Mouse (Mus musculus): ENCODE measurements around the gene Stk4.

Gene Stk4

GRCm38 (mm10) chr2:164077875-164078274 is 7.8 kb downstream of the Stk4 start:
- DNase-seq (ENCODE audit: extremely low read depth, low read depth, low spot score), result no peak

GRCm38 (mm10) chr2:164079488-164079887 is 9.4 kb downstream of the Stk4 start:
- DNase-seq (ENCODE audit: extremely low read depth, low read depth, low spot score), result no peak

GRCm38 (mm10) chr2:164081577-164081976 is 11.5 kb downstream of the Stk4 start:
- DNase-seq (ENCODE audit: extremely low read depth, low read depth, low spot score), result no peak

- DNase-seq (ENCODE audit: extremely low read depth, low read depth, low spot score), result no peak
These were observed 12.1 kb downstream of the Stk4 start for GRCm38 (mm10) chr2:164082175-164082574.

- no peak for DNase-seq (ENCODE audit: extremely low read depth, low read depth, low spot score)
These were observed 13.7 kb downstream of the Stk4 start for GRCm38 (mm10) chr2:164083609-164084341.

- DNase-seq (ENCODE audit: extremely low read depth, low read depth, low spot score), result no peak
These were observed 14.2 kb downstream of the Stk4 start for GRCm38 (mm10) chr2:164084342-164084700.

- DNase-seq (ENCODE audit: extremely low read depth, low read depth, low spot score), result no peak
These were observed 17.4 kb downstream of the Stk4 start for GRCm38 (mm10) chr2:164087416-164088017.

GRCm38 (mm10) chr2:164089508-164089907 is 19.4 kb downstream of the Stk4 start:
- no peak for DNase-seq (ENCODE audit: extremely low read depth, low read depth, low spot score)

- no peak for DNase-seq (ENCODE audit: extremely low read depth, low read depth, low spot score)
These were observed 24.0 kb downstream of the Stk4 start for GRCm38 (mm10) chr2:164094152-164094551.

GRCm38 (mm10) chr2:164098603-164099250 is 28.6 kb downstream of the Stk4 start:
- DNase-seq (ENCODE audit: extremely low read depth, low read depth, low spot score), result no peak

- DNase-seq (ENCODE audit: extremely low read depth, low read depth, low spot score), result peak; percentile 87
These were observed 31.8 kb downstream of the Stk4 start for GRCm38 (mm10) chr2:164101936-164102335.

- DNase-seq (ENCODE audit: extremely low read depth, low read depth, low spot score), result peak; percentile 28
These were observed 32.2 kb downstream of the Stk4 start for GRCm38 (mm10) chr2:164102366-164102765.

GRCm38 (mm10) chr2:164103501-164103900 is 33.4 kb downstream of the Stk4 start:
- DNase-seq (ENCODE audit: extremely low read depth, low read depth, low spot score), result no peak

GRCm38 (mm10) chr2:164106287-164107035 is 36.3 kb downstream of the Stk4 start:
- DNase-seq (ENCODE audit: extremely low read depth, low read depth, low spot score), result no peak

GRCm38 (mm10) chr2:164107125-164107874 is 37.2 kb downstream of the Stk4 start:
- DNase-seq (ENCODE audit: extremely low read depth, low read depth, low spot score), result no peak

GRCm38 (mm10) chr2:164108501-164108900 is 38.4 kb downstream of the Stk4 start:
- no peak for DNase-seq (ENCODE audit: extremely low read depth, low read depth, low spot score)

- DNase-seq (ENCODE audit: extremely low read depth, low read depth, low spot score), result no peak
These were observed 41.4 kb downstream of the Stk4 start for GRCm38 (mm10) chr2:164111546-164111945.

GRCm38 (mm10) chr2:164114051-164114450 is 43.9 kb downstream of the Stk4 start:
- no peak for DNase-seq (ENCODE audit: extremely low read depth, low read depth, low spot score)

- no peak for DNase-seq (ENCODE audit: extremely low read depth, low read depth, low spot score)
These were observed 45.4 kb downstream of the Stk4 start for GRCm38 (mm10) chr2:164115531-164115930.

GRCm38 (mm10) chr2:164119503-164119902 is 49.4 kb downstream of the Stk4 start:
- DNase-seq (ENCODE audit: extremely low read depth, low read depth, low spot score), result no peak
